Mouse (Mus musculus): ENCODE measurements around the gene Crybb2. TPM values are rescaled to one million over a fixed set of nuclear protein-coding genes. Genes with fewer than 3 reads are reported as not detected.

Gene Crybb2
- polyA plus RNA-seq, 1 experiment from 2014 or later = not detected

Other genes starting within 250 kb of the Crybb2 start
- gene Myo18b, start 173.8 kb downstream of the Crybb2 start, polyA plus RNA-seq (2015; fragmentation: Nextera tagmentation; extraction: Ambion mirVana) = 0.39 and 0.41 TPM in 2 replicates
- gene Grk3, start 54.3 kb downstream of the Crybb2 start, polyA plus RNA-seq (2015; fragmentation: Nextera tagmentation; extraction: Ambion mirVana) = 10.9 and 13.0 TPM in 2 replicates
- gene Crybb3, start 11.5 kb upstream of the Crybb2 start, polyA plus RNA-seq (2015; fragmentation: Nextera tagmentation; extraction: Ambion mirVana) = 0.69 and 1.1 TPM in 2 replicates
- 7.2 and 7.9 TPM in 2 replicates for gene 2900026A02Rik, start 151.1 kb upstream of the Crybb2 start, polyA plus RNA-seq (2015; fragmentation: Nextera tagmentation; extraction: Ambion mirVana)
- 0.09 TPM in 1 of 2 replicates, not detected in the other for gene Tmem211, start 156.8 kb upstream of the Crybb2 start, polyA plus RNA-seq (2015; fragmentation: Nextera tagmentation; extraction: Ambion mirVana)
- gene Sgsm1, start 240.7 kb upstream of the Crybb2 start, polyA plus RNA-seq (2015; fragmentation: Nextera tagmentation; extraction: Ambion mirVana) = 6.1 and 8.1 TPM in 2 replicates